Mouse (Mus musculus) heart, embryonic 14.5 days (tissue): ENCODE data around the gene Tmem198. TPM values are rescaled to one million over a fixed set of nuclear protein-coding genes. Genes with fewer than 3 reads are reported as not detected.

Source experiments
- ATAC-seq: fragments of 200-750 bp; cut with Nextera tagmentation; 2 replicates; pipeline ENCODE4 v1.8.0; 2017; ENCODE audit warnings: low read depth, moderate TSS enrichment; ENCODE audit not compliant: insufficient number of reproducible peaks, insufficient read depth, low FRiP score
- H3K27ac ChIP-seq, 2 experiments: fragments of 200-500 bp in 1 of 2; fragments of 300-500 bp in 1 of 2; sonication (generic) in 1 of 2; replicated peaks in 1 of 2; 2 replicates each; pipeline ENCODE4 v1.5.1; 2012 to 2014; ENCODE audit warnings: low read depth in 2 of 2, low read length in 2 of 2, control low read depth in 1 of 2, mild to moderate bottlenecking in 1 of 2, mixed read lengths in 1 of 2; ENCODE audit not compliant: control insufficient read depth in 1 of 2, insufficient read depth in 1 of 2
- H3K27me3 ChIP-seq: fragments of 300-500 bp; sonication (generic); 2 replicates; pipeline ENCODE4 v1.6.1; 2014; ENCODE audit warnings: mild to moderate bottlenecking, low read length, control low read depth; ENCODE audit not compliant: control insufficient read depth, insufficient read depth
- H3K36me3 ChIP-seq: fragments of 300-500 bp; sonication (generic); 2 replicates; pipeline ENCODE4 v1.6.1; 2014; ENCODE audit warnings: mild to moderate bottlenecking, control low read depth, low read length, mixed read lengths; ENCODE audit not compliant: control insufficient read depth, insufficient read depth
- H3K4me1 ChIP-seq, 2 experiments: fragments of 200-500 bp in 1 of 2; fragments of 300-500 bp in 1 of 2; sonication (generic) in 1 of 2; 2 replicates each; pipeline ENCODE4 v1.6.1; 2012 to 2014; ENCODE audit warnings: low read length in 2 of 2, control low read depth in 1 of 2, mixed read lengths in 1 of 2; ENCODE audit not compliant: control insufficient read depth in 2 of 2, insufficient read depth in 2 of 2
- H3K4me2 ChIP-seq: fragments of 300-500 bp; sonication (generic); 2 replicates; pipeline ENCODE4 v1.6.1; 2014; ENCODE audit warnings: mild to moderate bottlenecking, low read length
- H3K4me3 ChIP-seq, 2 experiments: fragments of 200-500 bp in 1 of 2; fragments of 300-500 bp in 1 of 2; sonication (generic) in 1 of 2; 2 replicates each; pipeline ENCODE4 v1.5.1; 2012 to 2014; ENCODE audit warnings: low read length in 2 of 2, mild to moderate bottlenecking in 2 of 2, control low read depth in 1 of 2, low read depth in 1 of 2, moderate library complexity in 1 of 2; ENCODE audit not compliant: control insufficient read depth in 1 of 2, insufficient read depth in 1 of 2
- H3K9ac ChIP-seq: fragments of 300-500 bp; sonication (generic); 2 replicates; pipeline ENCODE4 v1.6.1; 2014; ENCODE audit warnings: mild to moderate bottlenecking, low read length
- H3K9me3 ChIP-seq: fragments of 300-500 bp; sonication (generic); 2 replicates; pipeline ENCODE4 v1.6.1; 2016; ENCODE audit warnings: low read length, control low read depth; ENCODE audit not compliant: control insufficient read depth
- WGBS: fragments of 180-500 bp; shearing (Covaris S2); extraction: QIAGEN DNeasy Blood & Tissue Kit; methylation state at CpG from one replicate; pipeline ENCODE4 v1.1.7; 2014; 5-methylcytosine and 5-hydroxymethylcytosine counted together
- polyA plus RNA-seq: library from polyadenylated mRNA; unstranded; fragments of >200 nt; fragmentation: Nextera tagmentation; extraction: Ambion mirVana; gene quantifications from 2 replicates; pipeline ENCODE4 v1.2.1, GENCODE M21; 2014

The Tmem198 gene
- polyA plus RNA-seq, 1 experiment from 2014 or later = 0.38 TPM

DNA sequence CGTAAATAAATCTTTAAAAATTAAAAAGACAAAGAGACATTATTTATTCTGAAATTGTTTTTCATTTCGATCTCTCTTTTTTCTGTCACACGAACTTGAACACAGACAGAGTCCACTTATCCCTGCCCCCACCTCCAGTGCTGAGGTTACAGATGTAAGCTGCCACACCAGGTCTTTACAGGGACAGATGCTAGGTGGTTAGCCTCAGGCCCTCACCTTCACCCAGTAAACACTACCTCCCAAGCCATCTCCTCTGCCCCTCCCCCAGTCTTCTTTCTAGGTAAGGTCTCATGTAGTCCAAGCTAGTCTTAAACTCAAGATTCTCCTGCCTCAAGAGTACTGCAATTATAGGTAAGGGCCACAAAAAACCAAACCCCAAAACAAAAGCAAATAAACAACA is 33.2 kb downstream of the Tmem198 start:
- no peak for ATAC-seq
- Histone ChIP-seq H3K4me3 (no peak overlapping the region), H3K27ac (peak overlapping the region; percentile 1 to 97; a peak in 3 of 4 replicates), H3K4me1 (peaks cover 38 to 53% of the 10 kb centered on the region in 2 experiments), H3K9ac (no peak overlapping the region), H3K27me3 (no peaks in the 10 kb centered on the region), H3K9me3 (no peaks in the 10 kb centered on the region), H3K36me3 (no peaks in the 10 kb centered on the region), H3K4me2 (no peak overlapping the region)
- 92% methylated on average over 3 of the region's 3 CpGs for WGBS

DNA sequence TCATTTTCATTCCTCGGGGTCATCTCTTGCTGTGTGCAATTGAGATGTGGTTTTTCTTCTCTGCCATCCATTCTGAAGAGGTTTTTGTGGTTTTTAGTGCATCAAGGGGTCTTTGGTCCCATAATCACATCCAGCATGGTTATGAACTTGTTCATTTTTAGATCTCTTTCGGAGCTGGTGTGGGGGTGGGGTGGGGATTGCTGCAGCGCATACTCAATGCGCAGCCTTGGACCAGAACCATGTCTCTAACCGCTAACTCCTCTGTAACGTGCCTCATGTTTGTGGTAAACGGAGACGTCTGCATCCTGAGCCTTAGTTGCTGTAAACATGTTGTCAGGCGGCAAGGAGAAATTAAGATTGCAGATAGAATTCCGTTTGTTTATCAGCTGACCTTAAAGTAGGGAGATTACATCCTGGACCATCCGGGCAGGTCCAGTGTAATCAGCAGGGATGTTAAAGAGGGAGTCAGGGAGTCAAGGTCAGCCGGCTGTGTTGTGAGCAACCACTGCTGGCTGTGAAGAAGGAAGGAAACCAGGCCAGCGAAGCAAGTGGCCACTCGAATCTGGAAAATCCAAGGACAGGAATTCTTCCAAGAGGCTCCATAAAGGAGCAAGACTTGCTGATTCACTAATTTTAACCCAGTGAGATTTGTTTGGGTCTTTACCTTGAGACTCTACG is 37.5 kb downstream of the Tmem198 start:
- no peaks in the 10 kb centered on the region for H3K36me3 ChIP-seq
- H3K9ac ChIP-seq = peak overlapping the region; percentile 38; the same call in 1 of the 2 replicates
- peaks cover 31 to 45% of the 10 kb centered on the region in 2 experiments for H3K4me1 ChIP-seq
- no peak overlapping the region for H3K4me2 ChIP-seq
- H3K9me3 ChIP-seq = no peaks in the 10 kb centered on the region
- no peaks in the 10 kb centered on the region for H3K27me3 ChIP-seq
- 44% methylated on average over 15 of the region's 15 CpGs for WGBS
- no peak for ATAC-seq
- H3K27ac ChIP-seq = peak overlapping the region; percentile 23 to 68
- H3K4me3 ChIP-seq = no peak overlapping the region

DNA sequence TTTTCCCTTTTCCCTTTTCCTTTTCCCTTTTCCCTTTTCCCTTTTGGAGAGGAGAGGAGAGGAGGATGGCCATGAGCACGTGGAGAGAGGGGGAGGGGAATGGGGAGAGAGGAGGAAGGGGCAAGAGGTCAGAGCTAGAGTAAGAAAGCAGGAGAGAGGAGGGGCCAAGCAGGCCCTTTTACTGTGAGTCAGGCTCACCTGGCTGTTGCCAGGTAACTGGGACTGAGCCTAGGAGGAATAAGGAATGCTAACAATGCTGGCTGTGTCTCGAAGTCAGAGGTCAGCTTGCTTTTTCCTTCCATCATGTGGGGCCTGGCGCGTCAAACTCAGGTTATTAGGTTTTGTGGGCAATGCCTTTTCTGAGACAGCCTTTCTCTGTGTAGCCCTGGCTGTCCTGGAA is 38.7 kb downstream of the Tmem198 start:
- Histone ChIP-seq H3K27me3 (no peaks in the 10 kb centered on the region), H3K9me3 (no peaks in the 10 kb centered on the region), H3K4me1 (peaks cover 27 to 43% of the 10 kb centered on the region in 2 experiments), H3K4me3 (no peak overlapping the region), H3K9ac (no peak overlapping the region), H3K36me3 (no peaks in the 10 kb centered on the region), H3K4me2 (no peak overlapping the region), H3K27ac (0 out of 4 replicates have a peak overlapping the region, but pooled peaks of 1 of the 2 experiments have one; percentile 24)
- no peak for ATAC-seq
- WGBS = 71% methylated on average over 4 of the region's 4 CpGs

DNA sequence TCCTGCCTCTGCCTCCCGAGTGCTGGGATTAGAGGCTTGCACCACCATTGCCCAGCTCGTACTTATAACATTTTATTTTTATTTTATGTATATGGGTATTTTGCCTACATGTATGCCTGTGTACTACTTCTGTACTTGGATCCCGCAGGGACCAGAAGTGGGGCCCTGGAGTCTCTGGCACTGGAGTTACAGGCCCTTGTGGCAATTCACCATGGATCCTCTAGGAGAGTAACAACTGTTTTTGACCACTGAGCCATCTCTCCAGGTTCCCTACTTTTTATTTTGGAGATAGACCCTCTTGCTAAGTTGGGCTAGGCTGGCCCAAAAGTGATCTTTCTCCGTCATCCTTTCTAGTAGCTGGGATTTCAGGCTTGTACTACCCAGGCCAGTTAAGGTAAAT is 39.1 kb downstream of the Tmem198 start:
- H3K27ac ChIP-seq = 0 out of 4 replicates have a peak overlapping the region, but pooled peaks of 1 of the 2 experiments have one; percentile 24
- H3K9ac ChIP-seq = no peak overlapping the region
- H3K27me3 ChIP-seq = no peaks in the 10 kb centered on the region
- no peak overlapping the region for H3K4me2 ChIP-seq
- H3K4me1 ChIP-seq = peaks cover 25 to 42% of the 10 kb centered on the region in 2 experiments
- ATAC-seq = no peak
- H3K4me3 ChIP-seq = no peak overlapping the region
- 90% methylated on average over 4 of the region's 4 CpGs for WGBS
- H3K9me3 ChIP-seq = no peaks in the 10 kb centered on the region
- H3K36me3 ChIP-seq = no peaks in the 10 kb centered on the region

DNA sequence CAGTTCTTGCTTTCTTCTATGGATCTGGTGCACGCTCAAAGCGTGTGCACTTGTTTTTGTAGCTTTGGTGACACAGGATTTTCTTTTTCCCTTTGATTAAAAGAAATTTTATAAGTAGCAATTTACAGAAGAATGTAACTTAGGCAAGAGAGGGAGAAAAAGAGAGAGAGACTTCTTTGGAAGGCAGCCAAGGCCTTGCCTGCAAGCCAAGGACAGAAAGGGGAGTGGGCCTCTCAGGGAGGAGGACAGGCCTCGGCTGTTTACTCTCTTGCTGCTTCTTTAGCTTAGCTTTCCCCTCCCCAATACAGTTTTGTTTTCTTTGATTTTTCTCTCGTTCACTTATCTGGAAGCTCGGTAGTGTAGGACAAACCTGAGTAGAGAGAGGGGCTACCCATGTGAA is 40.2 kb downstream of the Tmem198 start:
- Histone ChIP-seq H3K9me3 (no peaks in the 10 kb centered on the region), H3K36me3 (no peaks in the 10 kb centered on the region), H3K27me3 (no peaks in the 10 kb centered on the region), H3K4me2 (no peak overlapping the region), H3K9ac (peak overlapping the region; percentile 38; the same call in 1 of the 2 replicates), H3K27ac (peak overlapping the region; percentile 72 to 99), H3K4me3 (no peak overlapping the region), H3K4me1 (peaks cover 25 to 42% of the 10 kb centered on the region in 2 experiments)
- no peak for ATAC-seq
- 42% methylated on average over 5 of the region's 5 CpGs for WGBS

DNA sequence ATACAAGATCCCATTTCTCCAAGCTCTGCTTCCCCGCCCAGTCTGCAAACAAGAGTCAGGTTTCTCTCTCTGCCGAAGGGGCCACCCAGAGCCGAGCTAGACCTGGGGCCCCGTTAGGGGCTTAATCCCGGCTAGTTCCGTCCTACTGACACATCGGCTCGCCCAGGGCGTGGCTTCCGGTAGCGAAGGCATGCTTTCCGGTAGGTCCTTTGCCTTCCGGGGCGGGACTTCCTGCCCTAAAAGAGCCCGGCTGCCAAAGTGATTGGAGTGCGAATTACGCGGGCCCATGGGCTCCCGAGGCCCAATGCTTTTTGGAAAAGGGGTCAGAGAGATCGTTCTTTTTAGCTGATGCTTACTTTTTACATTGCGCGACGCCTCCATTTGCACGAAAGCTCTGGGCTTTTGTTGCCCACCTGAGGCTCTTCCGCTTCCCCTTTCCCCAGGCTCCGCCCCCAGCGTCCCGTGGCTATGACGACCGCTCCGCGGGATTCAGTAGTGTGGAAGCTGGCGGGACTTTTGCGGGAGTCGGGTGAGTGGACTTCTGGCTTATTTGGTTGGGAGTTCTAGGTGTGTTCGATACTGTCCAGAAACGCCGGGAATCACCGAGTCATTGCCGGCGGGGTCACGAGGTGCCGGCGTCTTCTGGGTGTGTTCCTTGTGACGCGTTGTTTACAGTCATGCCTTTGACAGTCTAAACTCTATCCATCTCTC is 42.1 kb downstream of the Tmem198 start, which contains the start of gene Stk11ip:
TSS of gene Stk11ip (plus strand) at position 209 of the 711 bp plus-strand sequence.
- peak within 1 kb of the TSS; percentile 86 for H3K4me2 ChIP-seq
- H3K27ac ChIP-seq = peak within 1 kb of the TSS; percentile 99
- peak within 1 kb of the TSS; percentile 70 to 91 for H3K4me3 ChIP-seq
- peaks cover 16% of the 10 kb centered on the region for H3K36me3 ChIP-seq
- peaks cover 22 to 33% of the 10 kb centered on the region in 2 experiments for H3K4me1 ChIP-seq
- ATAC-seq = peak; percentile 94
- peak within 1 kb of the TSS; percentile 71 for H3K9ac ChIP-seq
- no peaks in the 10 kb centered on the region for H3K9me3 ChIP-seq
- WGBS = under 1% methylated on average over 46 of the region's 46 CpGs
- H3K27me3 ChIP-seq = no peaks in the 10 kb centered on the region

DNA sequence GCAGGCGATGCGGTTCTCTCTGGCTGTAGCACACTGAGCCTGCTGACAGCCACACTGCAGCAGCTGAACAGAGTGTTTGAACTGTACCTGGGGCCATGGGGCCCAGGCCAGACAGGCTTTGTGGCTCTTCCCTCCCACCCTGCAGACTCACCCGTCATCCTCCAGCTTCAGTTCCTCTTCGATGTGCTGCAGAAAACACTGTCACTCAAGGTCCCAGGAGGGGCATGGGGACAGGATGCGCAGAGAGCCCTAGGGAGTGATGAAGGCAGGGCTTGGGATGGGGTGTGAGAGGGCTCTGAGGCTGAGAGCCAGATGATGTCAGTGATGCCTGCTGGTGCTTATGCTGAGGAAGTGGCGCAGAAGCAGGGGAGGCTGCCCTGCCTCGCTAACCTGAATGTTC is 45.3 kb downstream of the Tmem198 start:
- H3K27me3 ChIP-seq = no peaks in the 10 kb centered on the region
- H3K9ac ChIP-seq = no peak overlapping the region
- peaks cover 47% of the 10 kb centered on the region for H3K36me3 ChIP-seq
- no peaks in the 10 kb centered on the region for H3K9me3 ChIP-seq
- no peak overlapping the region for H3K27ac ChIP-seq
- H3K4me3 ChIP-seq = no peak overlapping the region
- no peak overlapping the region for H3K4me2 ChIP-seq
- 83% methylated on average over 7 of the region's 7 CpGs for WGBS
- H3K4me1 ChIP-seq = peaks cover 10 to 17% of the 10 kb centered on the region in 2 experiments
- no peak for ATAC-seq
